8 mouse cellular contexts compared by ENCODE assay signal in the genomic region with DNA sequence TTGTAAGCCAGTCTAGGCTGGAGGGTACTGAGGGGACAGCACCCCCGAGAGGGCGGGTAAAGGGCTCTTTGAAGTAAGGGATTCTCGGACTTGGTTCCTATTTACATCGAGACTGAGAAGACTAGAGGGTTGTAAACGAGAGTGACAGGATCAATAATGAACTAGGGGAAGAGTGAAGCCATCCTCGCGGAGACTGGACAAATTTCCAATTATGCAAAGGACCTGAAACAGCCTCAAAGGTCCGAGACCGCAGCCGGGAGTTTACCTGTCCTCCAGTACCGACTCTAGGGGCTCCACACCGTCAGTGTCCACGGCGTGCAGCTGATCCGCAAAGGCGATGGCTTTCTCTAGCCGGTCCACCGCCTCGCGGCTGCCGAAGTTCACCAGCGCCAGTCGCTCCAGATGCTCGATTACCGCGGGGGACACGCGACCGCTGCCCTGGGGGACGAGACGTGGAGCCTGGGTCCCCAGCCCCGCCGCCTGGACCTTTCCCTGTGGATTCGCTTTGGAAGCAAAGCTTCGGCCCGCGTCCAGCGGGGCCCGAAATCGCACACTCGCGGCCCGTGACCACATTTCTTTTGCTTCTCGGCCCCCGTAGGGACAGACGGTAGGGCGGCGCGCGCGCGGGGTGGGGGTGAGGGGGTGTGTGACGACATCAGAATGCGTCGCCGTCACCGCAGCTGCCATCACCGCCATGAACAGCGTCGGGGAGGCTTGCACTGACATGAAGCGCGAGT. TPM values are rescaled to one million over a fixed set of nuclear protein-coding genes. Genes with fewer than 3 reads are reported as not detected.
DNase-seq lines count a peak whose midpoint lies in the region; ATAC-seq and TF ChIP-seq lines count a peak whose summit lies in the region.

Gatc (minus strand) TSS at position 602 of the 737 bp plus-strand sequence.
Triap1 (plus strand) TSS at position 649 of the 737 bp plus-strand sequence.

- POLR2A ChIA-PET in Patski (lab: Charles Lee): interaction anchor here (0.6 to 1.3 kb wide), 7 partner anchors 11 to 1252 kb away, joined by 3 to 7 read pairs (median 4); partner anchors contain the start of genes Rnf10 and Srsf9

- H3K4me2 ChIP-seq in hindbrain, embryonic 12.5 days (replicated peaks): peak within 1 kb of the TSS; percentile 76

- DNase-seq in Patski (ENCODE audit: low read depth, low spot score): peak; percentile 33
- DNase-seq in cerebellum, postnatal 14 days: peak; percentile 94 to 95
- DNase-seq in frontal cortex, postnatal 14 days (ENCODE audit: low spot score in 2 of 2): peak; percentile 81 to 87
- DNase-seq in layer of hippocampus, postnatal 25 days (ENCODE audit: extremely low spot score in 1 of 2, low spot score in 1 of 2): peak; percentile 92 to 95
- peak; percentile 91 for DNase-seq in lung, postnatal 14 days
- DNase-seq in retina, adult 2 months (ENCODE audit: low read depth, low spot score): peak; percentile 84
- peak; percentile 85 for DNase-seq in thymus, postnatal 25 days

- peak within 1 kb of the TSS; percentile 87 for H3K4me3 ChIP-seq in hindbrain, embryonic 12.5 days

- no peaks in the 10 kb centered on the region for H3K9me3 ChIP-seq in hindbrain, embryonic 12.5 days (replicated peaks)

- WGBS in hindbrain, embryonic 12.5 days: under 1% methylated on average over 62 of the region's 62 CpGs

- in situ Hi-C loops in Patski (cut with MboI; ENCODE audit: low pct_unique_long_range_greater_than_20kb): loop anchor here (10.0 kb wide), 1 partner anchor 336 kb away; no protein-coding TSS in a partner anchor

- no peak for TF ChIP-seq CTCF in Patski (IDR thresholded peaks at IDR 0.05)

- H3K27ac ChIP-seq in hindbrain, embryonic 12.5 days: peak within 1 kb of the TSS; percentile 87

- CTCF ChIA-PET in Patski (lab: Charles Lee): interaction anchor here (0.9 to 1.5 kb wide), 2 partner anchors 11 to 23 kb away, joined by 3 read pairs; no protein-coding TSS in a partner anchor

- H3K4me1 ChIP-seq in hindbrain, embryonic 12.5 days: peaks cover 16% of the 10 kb centered on the region

- ATAC-seq in Patski: peak; percentile 40
- ATAC-seq in hindbrain, embryonic 12.5 days (ENCODE audit: low FRiP score): peak; percentile 90

- H3K36me3 ChIP-seq in hindbrain, embryonic 12.5 days: peaks cover 48% of the 10 kb centered on the region

- H3K9ac ChIP-seq in hindbrain, embryonic 12.5 days: peak within 1 kb of the TSS; percentile 88

- no peaks in the 10 kb centered on the region for H3K27me3 ChIP-seq in Patski
- no peaks in the 10 kb centered on the region for H3K27me3 ChIP-seq in hindbrain, embryonic 12.5 days

RNA-seq across cellular contexts. Expression of gene Gatc, which starts in this region (rescaled TPM):
- 23.5 TPM for polyA plus RNA-seq in Patski (2021)
- polyA plus RNA-seq in hindbrain, embryonic 12.5 days (2016; fragmentation: Nextera tagmentation; extraction: Ambion mirVana): 31.6 and 38.6 TPM in 2 replicates
- total RNA-seq in layer of hippocampus, postnatal 25 days (2021): 10 to 100 TPM; 21.5 to 24.4 TPM

RNA-seq across cellular contexts. Expression of gene Triap1, which starts in this region (rescaled TPM):
- polyA plus RNA-seq in Patski (2021): 46.1 TPM
- polyA plus RNA-seq in hindbrain, embryonic 12.5 days (2016; fragmentation: Nextera tagmentation; extraction: Ambion mirVana): 49.5 and 54.5 TPM in 2 replicates
- total RNA-seq in layer of hippocampus, postnatal 25 days (2021): 10 to 100 TPM; 22.9 to 28.6 TPM

Comparison
In these comparisons a context has a peak if more than half of its experiments do, and no peak if none do; other contexts are left out.
1. Peak in every context shown above with its lines: DNase-seq, ATAC-seq, H3K4me3 ChIP-seq and H3K27ac ChIP-seq.
2. DNase-seq: peak in every context shown above with its lines; median percentile 94 in cerebellum, postnatal 14 days; 94 in layer of hippocampus, postnatal 25 days; 91 in lung, postnatal 14 days; 85 in thymus, postnatal 25 days; 84 in frontal cortex, postnatal 14 days; 84 in retina, adult 2 months; 33 in Patski.